Mouse (Mus musculus): Measurements from ENCODE around the gene Nme4.
"Not testable (repeated sequence)": the region's sequence is repeated elsewhere in the genome, so short reads cannot be mapped to it uniquely, and the experiment has no call there.

Gene Nme4

DNA sequence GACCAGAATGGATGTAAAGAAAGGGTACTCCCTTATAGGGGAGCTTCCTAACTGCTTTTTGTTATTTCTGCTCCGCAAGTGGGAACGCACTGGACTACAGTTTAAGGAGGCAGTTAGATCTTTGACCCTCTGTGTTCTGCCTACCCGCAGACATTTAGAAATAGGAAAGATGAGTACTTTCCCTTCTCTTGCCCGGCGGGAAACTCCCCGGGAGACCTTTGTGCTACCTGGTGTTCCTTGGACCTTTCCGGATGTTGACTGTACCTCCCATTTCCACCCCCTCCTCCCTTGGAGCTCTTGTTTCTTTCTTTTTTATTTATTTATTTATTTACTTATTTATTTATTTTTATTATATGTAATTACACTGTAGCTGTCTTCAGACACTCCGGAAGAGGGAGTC lies 18.7 kb upstream of the Nme4 start:
- DNase-seq (ENCODE audit: low spot score) = no peak

GRCm38 (mm10) chr17:26113181-26113948 lies 18.0 kb upstream of the Nme4 start, which contains the start of gene Tmem8:
TSS of gene Tmem8 (plus strand) at chr17:26113299.
- peak; percentile 79 for DNase-seq (ENCODE audit: low spot score)

DNA sequence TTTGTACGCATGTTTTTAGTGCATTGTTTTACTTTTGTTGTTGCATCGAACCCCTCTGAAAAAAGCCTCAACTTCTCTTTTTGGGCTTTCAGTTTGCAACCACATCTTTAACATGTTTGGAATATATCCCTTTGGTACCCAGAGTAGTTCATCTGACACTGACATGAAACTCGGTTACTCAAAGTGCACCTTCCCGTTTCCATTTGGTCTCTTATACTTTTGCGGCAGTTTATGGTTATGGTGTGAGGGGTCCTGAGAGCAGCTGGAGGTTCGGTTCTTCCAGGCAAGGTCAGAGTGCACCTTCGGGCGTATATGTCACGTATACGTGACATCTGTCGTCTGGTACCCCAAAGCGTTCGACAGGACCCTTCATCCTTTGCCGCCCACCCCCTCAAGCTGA lies 17.3 kb upstream of the Nme4 start:
- no peak for DNase-seq (ENCODE audit: low spot score)

GRCm38 (mm10) chr17:26111722-26112121 lies 16.3 kb upstream of the Nme4 start:
- DNase-seq (ENCODE audit: low spot score) = no peak

DNA sequence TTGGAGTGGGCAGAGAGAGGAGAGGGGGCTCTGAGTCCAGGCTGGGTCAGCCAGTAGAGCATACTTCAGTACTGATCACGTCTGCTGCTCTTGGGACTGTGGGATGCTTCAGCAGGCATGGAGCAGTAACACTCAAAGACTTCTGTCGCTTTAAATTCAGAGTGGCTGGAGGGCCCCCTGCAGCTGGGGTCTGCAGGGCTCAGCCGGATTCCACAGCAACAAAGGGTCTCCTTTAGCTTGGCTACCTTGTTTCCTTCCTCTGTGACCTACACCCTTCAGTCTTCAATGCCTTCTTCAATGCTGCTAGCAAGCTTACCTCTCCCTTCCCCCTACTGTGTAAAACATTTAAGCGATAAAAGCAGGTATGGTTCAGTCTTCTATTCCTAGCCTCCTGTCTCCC lies 15.6 kb upstream of the Nme4 start:
- no peak for DNase-seq (ENCODE audit: low spot score)

GRCm38 (mm10) chr17:26110156-26110555 lies 14.8 kb upstream of the Nme4 start:
- no peak for DNase-seq (ENCODE audit: low spot score)

DNA sequence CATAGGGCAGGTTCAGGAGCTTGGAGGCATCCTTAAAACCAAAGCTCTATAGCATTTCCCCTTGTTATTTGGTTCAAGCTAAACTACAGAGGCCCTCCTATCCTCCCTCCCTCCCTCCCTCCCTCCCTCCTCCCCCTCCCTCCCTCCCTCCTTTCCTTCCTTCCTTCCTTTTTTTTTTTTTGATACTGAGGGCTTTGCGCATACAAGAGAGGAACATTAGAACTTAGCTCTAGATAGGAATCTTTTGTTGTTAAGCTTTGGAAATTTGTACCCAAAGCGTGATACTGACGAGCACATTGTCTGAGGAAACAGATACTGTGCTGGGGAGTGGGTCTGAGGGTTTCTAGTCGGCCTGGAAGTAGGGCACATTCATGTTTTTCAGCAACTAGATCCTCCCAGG lies 10.2 kb upstream of the Nme4 start:
- DNase-seq (ENCODE audit: low spot score) = no peak

DNA sequence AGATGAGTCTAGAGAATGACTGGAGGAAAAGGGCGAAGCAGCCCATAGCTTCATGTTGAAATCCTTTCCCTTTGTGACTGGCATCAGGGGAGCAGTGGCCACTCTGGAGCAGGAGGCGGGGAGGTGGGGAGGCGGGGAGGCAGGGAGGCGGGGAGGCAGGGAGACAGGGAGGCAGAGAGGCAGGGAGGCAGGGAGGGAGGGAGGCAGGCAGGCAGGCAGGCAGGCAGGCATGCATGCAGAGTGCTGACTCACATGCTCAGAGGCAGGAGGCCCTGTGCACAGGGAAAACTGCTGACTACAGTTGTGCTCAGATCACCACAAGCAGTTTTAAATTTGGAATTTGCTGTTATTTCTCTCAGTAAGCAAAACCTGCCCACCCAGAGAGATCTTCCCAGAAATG lies 6.1 kb upstream of the Nme4 start:
- no peak for DNase-seq (ENCODE audit: low spot score)

DNA sequence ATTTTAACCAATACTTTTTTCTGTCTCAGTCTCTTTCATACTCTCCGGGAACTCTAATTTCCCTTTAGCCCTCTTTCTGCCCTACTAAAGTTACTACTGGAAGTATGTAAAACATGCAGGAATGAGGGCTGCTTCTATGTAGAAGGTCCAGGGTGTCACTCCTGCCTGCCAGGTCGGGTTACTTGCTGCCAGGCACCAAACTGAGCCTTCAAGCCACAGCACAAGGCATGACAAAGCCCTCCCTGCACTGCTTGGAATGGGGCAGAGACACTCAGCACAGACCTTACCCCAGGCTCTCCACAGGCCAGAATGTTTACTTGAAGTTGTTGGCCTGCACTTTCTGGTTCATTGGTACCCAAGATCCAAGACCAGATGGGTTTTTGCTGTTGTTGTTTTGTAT lies 4.8 kb upstream of the Nme4 start:
- no peak for DNase-seq (ENCODE audit: low spot score)

GRCm38 (mm10) chr17:26099316-26099715 lies 3.9 kb upstream of the Nme4 start:
- not testable (repeated sequence) for DNase-seq (ENCODE audit: low spot score)

DNA sequence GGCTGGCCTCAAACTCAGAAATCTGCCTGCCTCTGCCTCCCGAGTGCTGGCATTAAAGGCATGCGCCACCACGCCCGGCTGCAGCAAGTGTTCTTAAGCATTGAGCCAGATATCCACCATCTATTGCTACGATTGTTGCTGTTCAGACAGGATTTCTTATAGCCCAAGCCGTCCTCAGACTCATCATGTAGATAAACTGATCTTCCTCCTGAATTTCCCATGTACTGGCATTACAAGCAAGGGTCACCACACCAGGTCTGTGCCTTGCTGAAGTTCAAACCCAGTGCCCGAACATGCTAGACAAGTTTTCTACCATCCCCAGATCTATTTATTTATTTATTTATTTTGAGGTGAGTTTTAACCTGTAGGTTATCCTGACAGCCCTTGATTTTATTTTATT lies 3.1 kb upstream of the Nme4 start:
- DNase-seq (ENCODE audit: low spot score) = no peak

- DNase-seq (ENCODE audit: low spot score) = no peak
Observed at GRCm38 (mm10) chr17:26094531-26095110, 781 bp downstream of the Nme4 start.

DNA sequence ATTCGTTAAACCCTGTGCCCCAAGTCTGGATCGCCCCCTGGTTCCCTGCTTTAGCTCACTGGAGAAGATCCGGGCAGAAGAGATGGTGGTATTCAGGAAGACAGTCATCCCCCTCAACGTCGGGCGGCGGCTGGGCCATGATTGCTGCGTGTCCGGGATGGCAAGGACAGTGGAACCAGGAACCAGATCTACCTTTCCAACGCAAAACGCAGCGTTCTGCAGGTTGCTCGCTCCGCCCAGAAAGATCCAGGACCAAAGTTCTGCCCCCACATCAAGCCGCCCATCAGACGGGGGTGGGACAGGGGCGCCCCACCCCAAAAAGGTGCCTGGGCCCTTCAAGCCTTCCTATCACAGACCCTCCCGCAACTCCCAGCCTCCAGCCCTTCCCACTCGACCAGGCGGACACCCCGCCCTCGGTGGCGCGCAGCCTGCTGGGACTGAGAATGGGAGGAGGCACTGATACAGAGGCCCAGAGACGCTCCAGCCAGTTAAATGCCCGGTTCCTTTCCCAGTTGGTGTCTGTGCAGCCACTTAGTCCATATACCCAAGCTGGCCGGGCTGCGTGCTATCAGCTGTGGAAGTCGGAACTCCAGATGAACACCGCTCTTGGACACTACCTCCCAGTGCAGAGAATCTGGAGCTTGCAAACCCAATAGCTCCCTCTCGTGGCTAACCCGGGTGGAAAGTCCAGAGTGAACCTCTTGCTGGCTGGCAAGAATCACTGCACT lies 5.3 kb downstream of the Nme4 start, which contains the start of gene Decr2:
Gene Decr2, minus strand, starts transcription at position 433 of the 728 bp plus-strand sequence.
- peak; percentile 89 for DNase-seq (ENCODE audit: low spot score)

- DNase-seq (ENCODE audit: low spot score) = no peak
Observed at GRCm38 (mm10) chr17:26087059-26087564, 8.3 kb downstream of the Nme4 start.

DNA sequence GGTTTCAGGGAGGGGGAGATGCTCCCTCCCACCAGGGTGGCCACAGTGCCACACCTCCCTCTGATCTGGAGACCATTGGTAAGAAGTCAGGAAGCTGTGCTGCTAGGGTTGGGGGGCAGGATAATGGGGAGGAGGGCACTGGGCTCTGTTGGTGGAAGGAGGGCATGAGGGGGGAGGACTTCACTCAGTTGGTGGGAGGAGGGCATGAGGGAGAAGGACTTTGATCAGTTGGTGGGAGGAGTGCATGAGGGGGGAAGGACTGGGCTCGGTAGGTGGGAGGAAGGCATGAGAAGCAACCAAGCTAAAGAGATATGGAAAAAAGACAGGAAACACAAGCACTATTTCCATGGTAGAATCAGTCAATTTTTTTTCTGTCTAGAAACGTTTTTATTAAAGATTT lies 14.5 kb downstream of the Nme4 start:
- no peak for DNase-seq (ENCODE audit: low spot score)

DNA sequence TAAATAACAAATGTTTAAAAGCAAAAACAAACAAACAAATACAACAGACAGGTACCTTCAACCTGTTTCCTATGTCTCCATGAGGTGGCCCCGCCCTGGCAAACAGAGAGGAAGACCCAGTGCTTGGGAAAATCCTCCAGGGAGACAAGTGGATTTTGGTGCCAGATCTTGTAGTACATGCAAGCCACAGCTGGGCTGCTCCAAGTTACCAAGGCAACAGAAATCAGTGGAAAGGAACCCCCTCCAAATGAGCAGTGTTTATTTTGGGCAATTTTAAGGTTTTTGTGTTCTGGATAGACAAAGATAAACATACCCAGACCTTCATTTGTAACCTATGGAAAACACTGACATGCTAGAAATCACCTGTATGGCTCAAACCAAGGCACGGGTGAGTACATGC lies 16.6 kb downstream of the Nme4 start:
- no peak for DNase-seq (ENCODE audit: low spot score)

GRCm38 (mm10) chr17:26075246-26075645 lies 20.2 kb downstream of the Nme4 start:
- DNase-seq (ENCODE audit: low spot score) = no peak

- no peak for DNase-seq (ENCODE audit: low spot score)
Observed at GRCm38 (mm10) chr17:26070136-26070535, 25.3 kb downstream of the Nme4 start.

- DNase-seq (ENCODE audit: low spot score) = peak; percentile 85
Observed at GRCm38 (mm10) chr17:26068831-26069739, 26.3 kb downstream of the Nme4 start, which contains the start of gene Rab11fip3. TSS of gene Rab11fip3 (minus strand) at chr17:26069555.

DNA sequence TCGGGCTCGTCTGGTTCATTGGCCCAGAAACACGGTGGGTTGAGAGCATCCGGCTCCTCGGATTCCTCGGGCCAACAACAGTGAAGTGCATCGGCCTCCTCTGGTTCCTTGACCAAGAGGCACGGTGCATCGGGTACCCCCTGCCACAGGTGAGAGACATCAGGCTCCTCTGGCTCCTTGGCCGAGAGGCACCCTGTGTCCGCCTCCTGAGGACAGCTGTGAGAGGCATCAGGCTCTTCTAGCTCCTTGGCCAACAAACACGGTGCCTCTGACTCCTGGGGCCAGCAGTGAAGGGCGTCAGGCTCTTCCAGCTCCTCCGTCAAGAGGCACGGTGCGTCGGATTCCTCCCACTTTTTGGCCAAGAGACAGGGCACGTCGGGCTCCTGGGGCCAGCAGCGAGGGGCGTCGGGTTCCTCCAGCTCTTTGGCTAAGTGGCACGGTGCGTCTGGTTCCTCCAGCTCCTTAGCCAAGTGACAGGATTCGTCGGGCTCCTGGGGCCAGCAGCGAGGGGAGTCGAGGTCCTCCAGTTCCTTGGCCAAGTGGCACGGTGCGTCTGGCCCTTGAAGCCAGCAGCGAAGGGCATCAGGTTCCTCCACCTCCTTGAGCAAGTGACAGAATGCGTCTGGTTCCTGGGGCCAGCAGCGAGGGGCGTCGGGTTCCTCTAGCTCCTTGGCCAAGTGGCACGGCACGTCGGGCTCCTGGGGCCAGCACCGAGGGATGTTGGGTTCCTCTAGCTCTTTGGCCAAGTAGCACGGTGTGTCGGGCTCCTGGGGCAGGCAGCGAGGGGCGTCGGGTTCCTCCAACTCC lies 27.2 kb downstream of the Nme4 start:
- DNase-seq (ENCODE audit: low spot score) = peak; percentile 46

DNA sequence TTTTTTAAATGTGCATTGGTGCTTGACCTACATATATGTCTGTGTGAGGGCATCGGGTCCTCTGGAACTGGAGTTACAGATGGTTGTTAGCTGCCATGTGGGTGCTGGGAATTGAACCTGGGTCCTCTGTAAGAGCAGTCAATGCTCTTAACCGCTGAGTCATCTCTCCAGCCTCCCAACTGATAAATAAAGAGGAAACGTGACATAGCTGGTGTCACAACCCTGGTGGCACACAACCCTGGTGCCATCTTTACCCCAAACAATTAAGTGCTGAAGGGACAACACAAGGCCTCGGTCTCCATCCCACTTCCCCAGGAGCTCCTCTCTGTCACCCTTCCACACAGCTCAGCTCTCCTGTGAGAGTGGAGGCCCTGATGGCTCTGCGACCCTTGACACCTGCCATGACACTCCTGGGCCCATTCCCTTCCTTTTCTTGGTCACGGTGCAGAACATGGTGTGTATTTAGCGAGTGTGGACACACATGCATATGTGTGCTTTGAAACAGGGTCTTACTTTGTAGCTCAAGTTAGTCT lies 28.8 kb downstream of the Nme4 start:
- no peak for DNase-seq (ENCODE audit: low spot score)

Data from testis, postnatal 10 days (tissue).